Mouse (Mus musculus) small intestine, adult 2 months (tissue): ENCODE results near the gene Slc35b1.

Source experiments
- CTCF ChIP-seq: fragments of 200-500 bp; IDR thresholded peaks from 2 replicates; pipeline ENCODE4 v1.5.1; 2012; ENCODE audit warnings: low read depth, mild to moderate bottlenecking, control low read depth, inconsistent platforms, low read length, moderate library complexity, mixed read lengths; ENCODE audit not compliant: insufficient replicate concordance, insufficient read length; ENCODE audit errors: extremely low read depth
- POLR2A ChIP-seq: fragments of 200-500 bp; IDR thresholded peaks from 2 replicates; pipeline ENCODE4 v1.6.1; 2012; ENCODE audit warnings: low read depth, mild to moderate bottlenecking, control low read depth, inconsistent platforms, low read length, moderate library complexity

GRCm38 (mm10) chr11:95414536-95415161 is 30.2 kb downstream of the Slc35b1 start:
- TF ChIP-seq CTCF (0 out of 2 replicates have a peak, but pooled peaks have one; percentile 32), POLR2A (peak; percentile 51; the same call in 1 of the 2 replicates)
